Mouse (Mus musculus) thymus, postnatal 10 days (tissue): Measurements from ENCODE around the gene Fgfr2.
"Not testable (repeated sequence)": the region's sequence is repeated elsewhere in the genome, so short reads cannot be mapped to it uniquely, and the experiment has no call there.

Experiments used
- DNase-seq, 2 experiments: peaks; one replicate each; pipeline ENCODE4 v3.0.0; 2021; ENCODE audit warnings: low spot score in 2 of 2

Fgfr2 gene

GRCm38 (mm10) chr7:131223086-131223485 is 1900.1 kb downstream of the Fgfr2 start:
- no peak for DNase-seq

- DNase-seq, result no peak
Measured at GRCm38 (mm10) chr7:131187996-131188395, 1935.2 kb downstream of the Fgfr2 start.

- DNase-seq, result no peak
Measured at GRCm38 (mm10) chr7:131187047-131187446, 1936.1 kb downstream of the Fgfr2 start.

GRCm38 (mm10) chr7:131184339-131184738 is 1938.8 kb downstream of the Fgfr2 start:
- no peak for DNase-seq

GRCm38 (mm10) chr7:131182685-131183084 is 1940.5 kb downstream of the Fgfr2 start:
- DNase-seq, result peak; percentile 31 to 74

- no peak for DNase-seq
Measured at GRCm38 (mm10) chr7:131174121-131174520, 1949.0 kb downstream of the Fgfr2 start, which contains the start of gene 5430419D17Rik. Gene 5430419D17Rik, plus strand, starts transcription at chr7:131174402.

GRCm38 (mm10) chr7:131169099-131169498 is 1954.1 kb downstream of the Fgfr2 start:
- DNase-seq, result peak; percentile 45 to 57

- DNase-seq, result peak; percentile 29 to 33
Measured at GRCm38 (mm10) chr7:131167771-131168170, 1955.4 kb downstream of the Fgfr2 start.

GRCm38 (mm10) chr7:131162251-131162650 is 1960.9 kb downstream of the Fgfr2 start:
- no peak for DNase-seq

GRCm38 (mm10) chr7:131153044-131153443 is 1970.1 kb downstream of the Fgfr2 start:
- DNase-seq, result no peak

GRCm38 (mm10) chr7:131150179-131150578 is 1973.0 kb downstream of the Fgfr2 start:
- DNase-seq, result no peak

GRCm38 (mm10) chr7:131146214-131146613 is 1976.9 kb downstream of the Fgfr2 start, which contains the start of gene 4933402N03Rik:
Gene 4933402N03Rik, minus strand, starts transcription at chr7:131146314.
- DNase-seq, result no peak

- no peak for DNase-seq
Measured at GRCm38 (mm10) chr7:131133181-131133580, 1990.0 kb downstream of the Fgfr2 start.

GRCm38 (mm10) chr7:131130021-131130420 is 1993.1 kb downstream of the Fgfr2 start:
- DNase-seq, result no peak

GRCm38 (mm10) chr7:131122210-131122807 is 2000.8 kb downstream of the Fgfr2 start:
- no peak for DNase-seq

- no peak for DNase-seq
Measured at GRCm38 (mm10) chr7:131114434-131114833, 2008.7 kb downstream of the Fgfr2 start.

GRCm38 (mm10) chr7:131113676-131114075 is 2009.5 kb downstream of the Fgfr2 start:
- no peak for DNase-seq

- peak; percentile 15 to 69 for DNase-seq
Measured at GRCm38 (mm10) chr7:131112486-131112885, 2010.7 kb downstream of the Fgfr2 start.

- DNase-seq, result not testable (repeated sequence)
Measured at GRCm38 (mm10) chr7:131082403-131082802, 2040.7 kb downstream of the Fgfr2 start.

GRCm38 (mm10) chr7:131075956-131076355 is 2047.2 kb downstream of the Fgfr2 start:
- DNase-seq, result peak; percentile 59 to 67

- peak in 1 of 2 experiments; percentile 16 for DNase-seq
Measured at GRCm38 (mm10) chr7:131074098-131074497, 2049.1 kb downstream of the Fgfr2 start.

- DNase-seq, result peak; percentile 73 to 74
Measured at GRCm38 (mm10) chr7:131073476-131073875, 2049.7 kb downstream of the Fgfr2 start.

- peak; percentile 45 to 60 for DNase-seq
Measured at GRCm38 (mm10) chr7:131068191-131068590, 2055.0 kb downstream of the Fgfr2 start.

- DNase-seq, result peak in 1 of 2 experiments; percentile 44
Measured at GRCm38 (mm10) chr7:131062541-131062940, 2060.6 kb downstream of the Fgfr2 start.
